Comparison of ENCODE assay signal across 9 mouse cellular contexts in the genomic region with DNA sequence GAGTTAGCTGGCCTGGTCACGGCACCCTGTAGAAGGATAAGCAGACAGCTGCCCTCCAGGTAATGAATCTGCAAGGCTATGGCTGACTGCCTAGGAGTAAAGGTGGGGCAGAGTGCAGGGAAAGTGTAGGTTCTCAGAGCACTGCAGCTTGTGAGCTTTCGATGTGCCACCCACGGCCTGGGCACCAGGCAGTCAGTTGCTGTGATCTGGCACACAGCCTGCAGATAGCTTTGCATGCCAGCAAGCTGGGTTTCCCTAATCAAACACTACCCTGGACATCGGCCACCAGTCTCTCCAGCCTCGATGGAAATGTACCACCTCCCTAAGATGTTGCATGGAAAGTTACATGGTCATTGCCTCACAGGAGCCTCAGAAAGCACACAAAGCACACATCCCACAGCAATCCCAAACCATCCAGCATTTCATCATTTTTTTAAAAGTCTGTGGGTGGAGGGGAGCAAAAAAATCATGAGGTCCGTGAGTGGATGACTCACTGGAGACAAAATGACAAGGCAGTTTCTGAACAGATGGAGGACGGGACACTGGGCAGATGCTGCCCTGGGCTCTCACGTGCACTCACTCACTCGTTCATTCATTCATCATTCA.
DNase-seq lines count a peak whose midpoint lies in the region; ATAC-seq and TF ChIP-seq lines count a peak whose summit lies in the region.
"Had no signal": no experiment of that assay in that cellular context is flagged by ENCODE, and none has a peak within 500 bp of the region (broad histone marks: within the 10 kb centered on the region; RNA-seq: fewer than 3 reads in every experiment).

No protein-coding gene starts in this region.

- H3K9ac ChIP-seq in hindbrain, embryonic 16.5 days (ENCODE audit: low read depth, low read length): no peak overlapping the region
- H3K9ac ChIP-seq in hindbrain, embryonic 11.5 days (ENCODE audit: low read depth, low read length): no peak overlapping the region
- no peak overlapping the region for H3K9ac ChIP-seq in forebrain, embryonic 12.5 days
- H3K9ac ChIP-seq: lung, embryonic 14.5 days had no signal

- H3K9me3 ChIP-seq in hindbrain, embryonic 16.5 days (ENCODE audit: control insufficient read depth, low read length): peaks cover 7% of the 10 kb centered on the region; the same call in 1 of the 2 replicates
- no peaks in the 10 kb centered on the region for H3K9me3 ChIP-seq in hindbrain, embryonic 11.5 days (ENCODE audit: control insufficient read depth, low read length)
- peaks cover 13% of the 10 kb centered on the region for H3K9me3 ChIP-seq in G1E (replicated peaks)
- 0 out of 2 replicates have a peak, but pooled peaks cover 6% of the 10 kb centered on the region for H3K9me3 ChIP-seq in forebrain, embryonic 12.5 days

- H3K27ac ChIP-seq in hindbrain, embryonic 16.5 days (ENCODE audit: low read depth, low read length): no peak overlapping the region
- no peak overlapping the region for H3K27ac ChIP-seq in hindbrain, embryonic 11.5 days (ENCODE audit: low read depth, low read length)
- H3K27ac ChIP-seq in left cerebral cortex, adult 2 months: peak overlapping the region; percentile 70
- H3K27ac ChIP-seq in forebrain, embryonic 12.5 days: no peak overlapping the region

- intact Hi-C loops in left cerebral cortex, adult 2 months (cut with DNase I): loop anchor here (1.0 to 10.0 kb wide), 2 partner anchors 45 to 130 kb away; no protein-coding TSS in a partner anchor

- DNase-seq in hindbrain, embryonic 11.5 days (ENCODE audit: low spot score): no peak
- DNase-seq in G1E (ENCODE audit: low spot score): no peak
- peak; percentile 46 for DNase-seq in cerebellum, adult 11-12 months
- peak; percentile 40 to 61 for DNase-seq in left cerebral cortex, adult 2 months (ENCODE audit: extremely low spot score in 1 of 2, low spot score in 2 of 2)
- peak; percentile 46 to 61 for DNase-seq in right cerebral cortex, postnatal 36 days (ENCODE audit: low spot score in 2 of 2)
- no peak for DNase-seq in yolk sac, embryonic 10.5 days (ENCODE audit: low spot score)
- DNase-seq: lung, embryonic 14.5 days had no signal

- H3K36me3 ChIP-seq in hindbrain, embryonic 16.5 days (ENCODE audit: control insufficient read depth, insufficient read depth, low read length): no peaks in the 10 kb centered on the region
- no peaks in the 10 kb centered on the region for H3K36me3 ChIP-seq in hindbrain, embryonic 11.5 days (ENCODE audit: control insufficient read depth, insufficient read depth, low read length)
- no peaks in the 10 kb centered on the region for H3K36me3 ChIP-seq in G1E (replicated peaks)
- no peaks in the 10 kb centered on the region for H3K36me3 ChIP-seq in forebrain, embryonic 12.5 days (replicated peaks)

- peak; percentile 50; the same call in 1 of the 2 replicates for ATAC-seq in hindbrain, embryonic 16.5 days
- ATAC-seq in hindbrain, embryonic 11.5 days (ENCODE audit: low FRiP score): no peak
- peak; percentile 40; the same call in 1 of the 2 replicates for ATAC-seq in G1E (ENCODE audit: extremely low read depth, insufficient number of reproducible peaks, low FRiP score, poor library complexity, severe bottlenecking)
- no peak for ATAC-seq in forebrain, embryonic 12.5 days (ENCODE audit: low FRiP score)

- no peak for TF ChIP-seq CTCF in G1E (IDR thresholded peaks at IDR 0.05; ENCODE audit: low read depth, low read length)
- TF ChIP-seq CTCF in left cerebral cortex, adult 2 months (IDR thresholded peaks at IDR 0.05): no peak

- 55% methylated on average over 9 of the region's 9 CpGs for WGBS in hindbrain, embryonic 16.5 days
- 86% methylated on average over 9 of the region's 9 CpGs for WGBS in hindbrain, embryonic 11.5 days
- WGBS in forebrain, embryonic 12.5 days: 88% methylated on average over 9 of the region's 9 CpGs

- no peak overlapping the region for H3K4me2 ChIP-seq in hindbrain, embryonic 16.5 days (ENCODE audit: low read length)
- no peak overlapping the region for H3K4me2 ChIP-seq in hindbrain, embryonic 11.5 days (replicated peaks; ENCODE audit: low read depth, low read length)
- H3K4me2 ChIP-seq in forebrain, embryonic 12.5 days: no peak overlapping the region
- H3K4me2 ChIP-seq: lung, embryonic 14.5 days had no signal

- no peaks in the 10 kb centered on the region; the same call in 1 of the 2 replicates for H3K4me1 ChIP-seq in hindbrain, embryonic 16.5 days (ENCODE audit: control insufficient read depth, insufficient read depth, low read depth, low read length)
- no peaks in the 10 kb centered on the region for H3K4me1 ChIP-seq in hindbrain, embryonic 11.5 days (replicated peaks; ENCODE audit: control insufficient read depth, insufficient read depth, low read length)
- H3K4me1 ChIP-seq in G1E (ENCODE audit: insufficient read depth, low read depth, low read length): no peaks in the 10 kb centered on the region
- no peaks in the 10 kb centered on the region for H3K4me1 ChIP-seq in forebrain, embryonic 12.5 days

- no peak overlapping the region for H3K4me3 ChIP-seq in hindbrain, embryonic 16.5 days (ENCODE audit: low read length)
- H3K4me3 ChIP-seq in hindbrain, embryonic 11.5 days (ENCODE audit: low read depth, low read length): no peak overlapping the region
- H3K4me3 ChIP-seq in G1E (ENCODE audit: low read depth, low read length): no peak overlapping the region
- no peak overlapping the region for H3K4me3 ChIP-seq in left cerebral cortex, adult 2 months
- no peak overlapping the region for H3K4me3 ChIP-seq in forebrain, embryonic 12.5 days (replicated peaks)

- H3K27me3 ChIP-seq in hindbrain, embryonic 16.5 days (replicated peaks; ENCODE audit: control insufficient read depth, insufficient read depth, low read length): no peaks in the 10 kb centered on the region
- no peaks in the 10 kb centered on the region for H3K27me3 ChIP-seq in hindbrain, embryonic 11.5 days (ENCODE audit: control insufficient read depth, insufficient read depth, low read length)
- peaks cover 12% of the 10 kb centered on the region for H3K27me3 ChIP-seq in G1E (ENCODE audit: insufficient read depth, low read length)
- H3K27me3 ChIP-seq in forebrain, embryonic 12.5 days: no peaks in the 10 kb centered on the region

Comparison
In these comparisons a context has a peak if more than half of its experiments do, and no peak if none do; other contexts are left out.
1. ATAC-seq: peak in hindbrain, embryonic 16.5 days (single experiment) and G1E (single experiment); none in hindbrain, embryonic 11.5 days (single experiment) and forebrain, embryonic 12.5 days (single experiment).
2. DNase-seq: peak in cerebellum, adult 11-12 months (single experiment), left cerebral cortex, adult 2 months (2 of 2) and right cerebral cortex, postnatal 36 days (2 of 2); none in hindbrain, embryonic 11.5 days (single experiment), G1E (single experiment) and yolk sac, embryonic 10.5 days (single experiment).